Mouse (Mus musculus) megakaryocyte, embryonic 14.5 days (primary cell): Measurements from ENCODE around the gene Il17re. TPM values are rescaled to one million over a fixed set of nuclear protein-coding genes. Genes with fewer than 3 reads are reported as not detected.
A peak's percentile ranks its signal among the peaks of the same experiment; 100 is the strongest.

Source experiments
- H3K27me3 ChIP-seq: replicated peaks from 2 replicates; pipeline ENCODE3; 2012; ENCODE audit warnings: inconsistent platforms
- H3K36me3 ChIP-seq: replicated peaks from 2 replicates; pipeline ENCODE3; 2012; ENCODE audit warnings: low read length, inconsistent platforms, mixed read lengths
- H3K4me1 ChIP-seq: 2 replicates; pipeline ENCODE4 v1.6.1; 2012; ENCODE audit warnings: inconsistent platforms
- H3K4me3 ChIP-seq: replicated peaks from 2 replicates; pipeline ENCODE3; 2012; ENCODE audit warnings: moderate library complexity, mild to moderate bottlenecking, inconsistent platforms
- H3K9me3 ChIP-seq: 2 replicates; pipeline ENCODE4 v1.6.1; 2012; ENCODE audit warnings: inconsistent platforms
- FLI1 ChIP-seq: IDR thresholded peaks from 2 replicates; pipeline ENCODE4 v1.6.1; 2012; ENCODE audit warnings: low read length, inconsistent platforms, mixed read lengths
- GATA1 ChIP-seq: IDR thresholded peaks from 3 replicates; pipeline ENCODE4 v1.6.1; 2012; ENCODE audit warnings: mixed read lengths, low read length, inconsistent platforms, borderline replicate concordance
- polyA plus RNA-seq: library from polyadenylated mRNA; stranded (reverse); fragments of >175 nt; gene quantifications from 2 replicates; pipeline ENCODE4 v1.2.3, GENCODE M21; 2012; ENCODE audit warnings: low replicate concordance; ENCODE audit not compliant: insufficient read depth

Il17re gene
- polyA plus RNA-seq, 1 experiment: 1.0 TPM

DNA sequence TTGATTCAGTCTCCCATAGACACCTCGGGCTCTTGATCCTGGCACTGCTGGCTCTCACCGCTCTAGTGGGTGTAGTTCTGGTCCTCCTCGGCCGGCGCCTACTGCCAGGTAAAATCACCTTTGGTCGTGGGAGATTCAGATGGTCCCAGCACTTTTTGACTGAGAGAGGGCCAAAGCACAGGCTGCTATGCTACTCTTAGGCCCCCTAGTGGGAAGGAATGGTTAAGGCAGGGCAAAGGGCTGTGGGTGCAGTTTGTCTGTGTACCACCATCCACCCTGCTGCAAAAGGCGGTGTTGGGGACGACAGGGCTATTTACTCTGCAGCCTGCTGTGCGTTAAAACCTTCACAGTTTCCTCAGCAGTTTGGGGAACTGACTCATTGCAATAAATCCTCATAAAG, 10.7 kb downstream of the Il17re start:
- Histone ChIP-seq H3K36me3 (no peaks in the 10 kb centered on the region), H3K4me1 (peaks cover 36% of the 10 kb centered on the region), H3K9me3 (no peaks in the 10 kb centered on the region), H3K4me3 (peak overlapping the region; percentile 92), H3K27me3 (peaks cover 67% of the 10 kb centered on the region)
- no peak for TF ChIP-seq FLI1
- TF ChIP-seq GATA1: no peak

- no peak for TF ChIP-seq GATA1
- Histone ChIP-seq H3K4me3 (peak overlapping the region; percentile 92), H3K27me3 (peaks cover 67% of the 10 kb centered on the region)
These were observed 11.1 kb downstream of the Il17re start for GRCm38 (mm10) chr6:113469432-113469831.

DNA sequence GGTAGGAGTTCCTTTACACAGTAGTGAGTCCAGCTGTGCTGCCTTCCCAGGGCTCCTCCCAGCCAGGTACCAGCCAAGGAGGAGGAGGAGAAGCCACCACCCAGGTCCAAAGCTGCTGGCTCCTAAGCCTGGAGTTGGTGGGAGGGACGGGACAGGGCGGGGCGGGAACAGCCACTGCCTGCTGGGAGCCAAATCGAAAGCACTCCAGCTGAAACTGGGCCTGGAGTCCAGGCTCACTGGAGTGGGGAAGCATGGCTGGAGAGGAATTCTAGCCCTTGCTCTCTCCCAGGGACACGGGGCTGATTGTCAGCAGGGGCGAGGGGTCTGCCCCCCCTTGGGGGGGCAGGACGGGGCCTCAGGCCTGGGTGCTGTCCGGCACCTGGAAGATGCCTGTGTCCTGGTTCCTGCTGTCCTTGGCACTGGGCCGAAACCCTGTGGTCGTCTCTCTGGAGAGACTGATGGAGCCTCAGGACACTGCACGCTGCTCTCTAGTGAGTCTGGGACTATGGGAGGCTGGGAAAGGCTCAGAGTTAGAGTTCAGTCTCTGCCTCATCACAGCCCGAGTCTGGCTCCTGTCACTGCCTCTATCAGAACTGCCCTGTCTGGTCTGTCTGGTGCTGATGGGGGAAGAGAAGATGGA, 13.1 kb downstream of the Il17re start, which contains the start of gene Il17rc:
Il17rc (plus strand) TSS at position 131 of the 640 bp plus-strand sequence.
- Histone ChIP-seq H3K36me3 (no peaks in the 10 kb centered on the region), H3K4me1 (peaks cover 31% of the 10 kb centered on the region), H3K27me3 (peaks cover 63% of the 10 kb centered on the region), H3K4me3 (no peak within 1 kb of the TSS), H3K9me3 (no peaks in the 10 kb centered on the region)
- TF ChIP-seq GATA1 (no peak), FLI1 (no peak)

More at GRCm38 (mm10) chr6:113469432-113469831, 11.1 kb downstream of the Il17re start:
- Histone ChIP-seq H3K36me3 (no peaks in the 10 kb centered on the region), H3K9me3 (no peaks in the 10 kb centered on the region), H3K4me1 (peaks cover 36% of the 10 kb centered on the region)

DNA sequence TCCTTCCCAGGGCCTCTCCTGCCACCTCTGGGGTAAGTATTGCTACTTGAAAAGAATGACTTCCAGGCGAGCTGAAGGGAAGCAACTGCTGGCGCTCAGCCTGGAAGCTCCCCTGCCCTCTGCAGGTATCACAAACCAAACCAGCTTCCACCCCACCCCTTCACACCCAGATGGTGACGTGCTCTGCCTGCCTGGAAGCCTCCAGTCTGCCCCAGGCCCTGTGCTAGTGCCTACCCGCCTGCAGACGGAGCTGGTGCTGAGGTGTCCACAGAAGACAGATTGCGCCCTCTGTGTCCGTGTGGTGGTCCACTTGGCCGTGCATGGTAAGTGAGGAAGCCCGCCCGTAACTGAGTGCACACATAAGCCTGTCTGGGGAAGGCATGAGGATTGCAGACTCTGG, 13.8 kb downstream of the Il17re start:
- H3K9me3 ChIP-seq: no peaks in the 10 kb centered on the region
- TF ChIP-seq GATA1: no peak
- H3K4me1 ChIP-seq: peaks cover 37% of the 10 kb centered on the region
- no peak overlapping the region for H3K4me3 ChIP-seq
- peaks cover 67% of the 10 kb centered on the region for H3K27me3 ChIP-seq
- no peaks in the 10 kb centered on the region for H3K36me3 ChIP-seq

DNA sequence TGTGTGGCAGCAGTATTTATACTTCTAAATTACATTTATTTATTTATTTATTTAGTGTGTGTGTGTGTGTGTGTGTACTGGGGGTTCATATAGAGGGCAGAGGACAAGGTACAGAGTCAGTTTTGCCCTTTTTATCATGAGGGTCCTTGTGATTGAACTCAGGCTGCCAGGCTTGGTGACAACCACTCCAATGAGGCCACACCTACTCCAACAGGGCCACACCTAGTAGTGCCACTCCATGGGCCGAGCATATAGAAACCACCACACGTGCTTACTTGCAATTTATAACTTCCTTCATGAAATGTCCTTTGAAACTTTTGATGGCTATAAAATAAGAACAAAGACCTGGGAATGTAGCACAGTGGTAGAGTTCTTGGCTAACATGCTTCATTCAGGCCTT, 15.0 kb downstream of the Il17re start:
- TF ChIP-seq GATA1: no peak
- no peak for TF ChIP-seq FLI1
- Histone ChIP-seq H3K9me3 (no peaks in the 10 kb centered on the region), H3K4me1 (peaks cover 35% of the 10 kb centered on the region), H3K27me3 (peaks cover 67% of the 10 kb centered on the region), H3K36me3 (no peaks in the 10 kb centered on the region), H3K4me3 (no peak overlapping the region)

DNA sequence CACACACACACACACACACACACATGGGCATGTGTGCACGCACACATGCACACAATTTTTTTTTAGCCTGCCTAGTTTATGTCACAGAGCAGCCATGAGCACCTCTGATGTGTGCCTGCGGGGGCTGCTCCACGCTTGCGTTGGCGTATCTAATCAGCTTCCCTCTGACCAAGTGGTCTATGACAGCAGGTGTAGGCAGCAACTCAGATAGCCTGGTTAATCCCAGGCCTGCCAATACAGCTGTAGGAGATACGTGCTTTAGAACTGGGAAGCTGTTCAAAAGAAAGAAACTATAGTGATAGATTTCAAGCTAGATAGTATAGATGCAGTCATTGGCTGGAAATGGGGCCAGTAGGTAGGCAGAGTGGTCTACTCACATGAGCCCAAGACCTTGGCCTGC, 15.4 kb downstream of the Il17re start:
- H3K9me3 ChIP-seq: no peaks in the 10 kb centered on the region
- peaks cover 69% of the 10 kb centered on the region for H3K27me3 ChIP-seq
- H3K4me1 ChIP-seq: peaks cover 32% of the 10 kb centered on the region
- TF ChIP-seq FLI1 (no peak), GATA1 (no peak)
- no peak overlapping the region for H3K4me3 ChIP-seq
- no peaks in the 10 kb centered on the region for H3K36me3 ChIP-seq

DNA sequence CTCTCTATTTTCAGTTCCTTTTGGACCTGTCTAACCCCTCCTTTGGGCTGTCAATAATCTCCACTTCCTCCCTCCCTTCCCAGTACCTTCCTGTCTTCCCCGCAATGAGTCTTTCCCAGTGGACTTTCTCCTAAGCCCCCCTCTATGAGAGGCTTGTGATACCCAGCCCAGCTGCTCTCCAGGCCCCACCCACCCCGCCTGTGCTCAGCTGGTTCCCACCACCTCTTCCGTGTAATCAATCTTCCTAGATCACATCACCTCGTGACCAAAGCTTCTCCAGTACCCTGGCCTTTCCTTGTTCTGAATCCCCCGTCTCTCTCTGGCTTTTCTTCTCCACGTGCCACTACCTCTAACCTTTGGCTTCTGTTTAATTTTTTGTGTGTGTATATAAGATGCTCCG, 19.1 kb downstream of the Il17re start:
- peaks cover 35% of the 10 kb centered on the region for H3K4me1 ChIP-seq
- H3K9me3 ChIP-seq: no peaks in the 10 kb centered on the region
- H3K4me3 ChIP-seq: no peak overlapping the region
- no peaks in the 10 kb centered on the region for H3K36me3 ChIP-seq
- H3K27me3 ChIP-seq: peaks cover 55% of the 10 kb centered on the region
- no peak for TF ChIP-seq FLI1
- TF ChIP-seq GATA1: no peak

DNA sequence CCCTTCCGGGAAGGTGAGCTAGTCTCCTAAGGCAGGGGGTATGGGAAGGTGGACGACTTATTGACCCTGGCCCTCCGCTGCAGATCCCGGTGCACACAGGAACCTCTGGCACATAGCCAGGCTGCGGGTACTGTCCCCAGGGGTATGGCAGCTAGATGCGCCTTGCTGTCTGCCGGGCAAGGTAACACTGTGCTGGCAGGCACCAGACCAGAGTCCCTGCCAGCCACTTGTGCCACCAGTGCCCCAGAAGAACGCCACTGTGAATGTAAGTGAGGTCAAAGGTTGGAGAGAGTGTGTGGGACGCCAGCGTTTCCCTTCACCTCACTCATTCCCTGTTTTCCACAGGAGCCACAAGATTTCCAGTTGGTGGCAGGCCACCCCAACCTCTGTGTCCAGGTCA, 20.6 kb downstream of the Il17re start:
- TF ChIP-seq GATA1 (no peak), FLI1 (no peak)
- Histone ChIP-seq H3K27me3 (peaks cover 48% of the 10 kb centered on the region), H3K36me3 (no peaks in the 10 kb centered on the region), H3K4me3 (no peak overlapping the region), H3K4me1 (peaks cover 43% of the 10 kb centered on the region), H3K9me3 (no peaks in the 10 kb centered on the region)

DNA sequence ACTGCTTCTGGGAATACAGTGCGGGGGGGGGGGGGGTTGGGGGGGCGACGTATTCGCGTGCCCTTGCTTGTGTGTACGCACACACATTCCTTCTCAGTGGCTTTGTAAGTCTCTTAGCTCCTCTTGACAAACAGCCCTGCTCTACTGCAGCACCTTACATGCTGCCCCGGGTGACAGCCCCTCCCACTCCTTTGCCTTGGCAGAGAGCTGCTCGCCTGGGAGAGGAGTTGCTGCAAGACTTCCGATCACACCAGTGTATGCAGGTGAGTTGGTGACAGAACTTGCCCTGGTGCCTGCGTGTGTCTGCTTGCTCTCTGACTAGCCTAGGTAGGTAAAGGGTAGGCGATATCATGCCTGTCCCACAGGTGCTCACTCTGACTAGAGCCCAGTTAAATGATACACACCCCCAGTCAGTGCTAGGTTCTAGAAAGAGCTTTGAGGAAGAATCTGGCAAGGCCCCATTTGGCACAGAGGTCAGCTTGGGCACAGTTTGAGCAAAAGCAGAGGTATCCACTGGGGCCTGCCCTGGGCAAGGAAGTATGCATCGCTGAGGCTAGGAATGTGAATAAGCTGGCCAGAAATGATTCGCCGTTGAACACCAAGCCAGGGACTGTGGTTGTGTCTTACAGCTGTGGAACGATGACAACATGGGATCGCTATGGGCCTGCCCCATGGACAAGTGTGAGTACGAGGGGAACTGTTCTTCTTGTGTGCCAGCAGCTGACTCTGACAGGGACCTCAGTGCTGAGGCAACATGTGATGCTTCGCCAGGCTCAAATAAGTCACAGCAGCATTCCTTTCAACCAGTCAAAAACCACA, 22.5 kb downstream of the Il17re start:
- Histone ChIP-seq H3K9me3 (no peaks in the 10 kb centered on the region), H3K27me3 (peaks cover 34% of the 10 kb centered on the region), H3K4me3 (peak overlapping the region; percentile 46), H3K36me3 (peaks cover 11% of the 10 kb centered on the region), H3K4me1 (peaks cover 61% of the 10 kb centered on the region)
- TF ChIP-seq GATA1: no peak
- no peak for TF ChIP-seq FLI1

GRCm38 (mm10) chr6:113482477-113483099, 24.3 kb downstream of the Il17re start:
- TF ChIP-seq GATA1: no peak
- no peak for TF ChIP-seq FLI1
- H3K27me3 ChIP-seq: peaks cover 20% of the 10 kb centered on the region
- H3K9me3 ChIP-seq: no peaks in the 10 kb centered on the region
- H3K4me1 ChIP-seq: peaks cover 69% of the 10 kb centered on the region
- H3K36me3 ChIP-seq: peaks cover 27% of the 10 kb centered on the region
- peak overlapping the region; percentile 98 for H3K4me3 ChIP-seq
